Mouse (Mus musculus) embryonic facial prominence, embryonic 13.5 days (tissue): Measurements from ENCODE around the gene Enpp7. TPM values are rescaled to one million over a fixed set of nuclear protein-coding genes. Genes with fewer than 3 reads are reported as not detected.

Experiments used
- ATAC-seq: fragments of 200-750 bp; cut with Nextera tagmentation; 2 replicates; pipeline ENCODE4 v1.8.0; 2017; ENCODE audit warnings: low read depth; ENCODE audit not compliant: insufficient number of reproducible peaks, insufficient read depth, low FRiP score, low TSS enrichment
- H3K27ac ChIP-seq: fragments of 300-500 bp; sonication (generic); 2 replicates; pipeline ENCODE4 v1.5.1; 2015; ENCODE audit warnings: moderate library complexity, mild to moderate bottlenecking, inconsistent platforms
- H3K27me3 ChIP-seq: fragments of 300-500 bp; sonication (generic); 2 replicates; pipeline ENCODE4 v1.6.1; 2015; ENCODE audit warnings: mild to moderate bottlenecking, inconsistent platforms
- H3K36me3 ChIP-seq: fragments of 300-500 bp; sonication (generic); 2 replicates; pipeline ENCODE4 v1.6.1; 2015; ENCODE audit warnings: mild to moderate bottlenecking, inconsistent platforms
- H3K4me1 ChIP-seq: fragments of 300-500 bp; sonication (generic); 2 replicates; pipeline ENCODE4 v1.6.1; 2015; ENCODE audit warnings: inconsistent platforms
- H3K4me2 ChIP-seq: fragments of 300-500 bp; sonication (generic); 2 replicates; pipeline ENCODE4 v1.6.1; 2015; ENCODE audit warnings: moderate library complexity, mild to moderate bottlenecking, inconsistent platforms
- H3K4me3 ChIP-seq: fragments of 300-500 bp; sonication (generic); 2 replicates; pipeline ENCODE4 v1.5.1; 2015; ENCODE audit warnings: mild to moderate bottlenecking, inconsistent platforms
- H3K9ac ChIP-seq: fragments of 300-500 bp; sonication (generic); 2 replicates; pipeline ENCODE4 v1.6.1; 2015; ENCODE audit warnings: mild to moderate bottlenecking, inconsistent platforms
- H3K9me3 ChIP-seq: fragments of 300-500 bp; sonication (generic); 2 replicates; pipeline ENCODE4 v1.6.1; 2016; ENCODE audit warnings: inconsistent platforms
- WGBS: fragments of 180-500 bp; shearing (Covaris S2); methylation state at CpG from one replicate; pipeline ENCODE4 v1.1.7; 2015; ENCODE audit warnings: mixed read lengths; 5-methylcytosine and 5-hydroxymethylcytosine counted together
- polyA plus RNA-seq: library from polyadenylated mRNA; unstranded; fragments of >200 nt; fragmentation: Nextera tagmentation; extraction: Ambion mirVana; gene quantifications from 2 replicates; pipeline ENCODE4 v1.2.1, GENCODE M21; 2015

Gene Enpp7
- polyA plus RNA-seq: not detected in 2 replicates

DNA sequence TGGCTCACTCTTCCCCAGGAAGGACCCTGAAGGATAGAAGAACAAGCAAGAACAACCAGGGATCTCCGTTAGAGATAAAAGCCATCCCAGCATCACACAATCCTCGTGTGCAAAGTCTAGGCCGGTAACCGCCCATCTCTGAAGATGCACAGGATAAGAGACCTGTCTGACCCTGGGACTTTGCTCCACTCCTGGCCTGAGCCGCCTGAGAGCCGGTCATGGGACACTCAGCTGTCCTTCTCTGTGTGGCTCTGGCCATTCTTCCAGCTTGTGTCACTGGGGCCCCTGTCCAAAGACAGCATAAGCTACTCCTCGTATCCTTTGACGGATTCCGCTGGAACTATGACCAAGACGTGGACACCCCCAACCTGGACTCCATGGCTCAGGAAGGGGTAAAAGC lies at the start of gene Enpp7:
Enpp7 (plus strand) TSS at position 190 of the 400 bp plus-strand sequence.
- no peaks in the 10 kb centered on the region for H3K9me3 ChIP-seq
- 91% methylated on average over 10 of the region's 10 CpGs for WGBS

DNA sequence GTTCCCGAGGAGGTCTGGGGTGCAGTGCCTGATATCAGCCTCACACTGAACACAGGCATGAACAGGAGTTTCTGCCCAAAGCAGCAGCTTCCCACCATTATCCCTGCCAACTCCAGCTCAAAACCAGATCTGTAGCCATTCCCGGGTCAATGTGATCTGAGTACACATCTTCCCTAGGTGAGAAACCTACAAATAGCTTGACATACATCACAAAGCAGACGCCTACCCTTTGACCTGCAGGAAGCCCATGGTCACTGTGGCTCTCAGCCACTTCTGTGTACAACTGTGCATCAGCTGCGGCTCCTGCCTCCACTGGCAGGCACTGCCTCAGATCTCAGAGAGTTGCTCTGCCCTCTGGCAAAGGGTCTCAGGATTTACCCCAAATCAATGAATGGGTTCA lies 48.3 kb upstream of the Enpp7 start:
- H3K4me2 ChIP-seq: no peak overlapping the region
- peaks cover 10% of the 10 kb centered on the region; the same call in 1 of the 2 replicates for H3K27me3 ChIP-seq
- 78% methylated on average over 4 of the region's 4 CpGs for WGBS
- H3K36me3 ChIP-seq: no peaks in the 10 kb centered on the region
- H3K9me3 ChIP-seq: no peaks in the 10 kb centered on the region
- no peak overlapping the region for H3K27ac ChIP-seq
- H3K4me1 ChIP-seq: no peaks in the 10 kb centered on the region
- no peak overlapping the region for H3K4me3 ChIP-seq
- no peak overlapping the region for H3K9ac ChIP-seq
- ATAC-seq: no peak

More for the DNA sequence above, at the start of gene Enpp7:
- H3K9ac ChIP-seq: no peak within 1 kb of the TSS
- ATAC-seq: no peak
- 0 out of 2 replicates have a peak, but pooled peaks cover 8% of the 10 kb centered on the region for H3K4me1 ChIP-seq
- no peak within 1 kb of the TSS for H3K4me2 ChIP-seq
- H3K36me3 ChIP-seq: no peaks in the 10 kb centered on the region
- no peak within 1 kb of the TSS for H3K4me3 ChIP-seq
- H3K27ac ChIP-seq: no peak within 1 kb of the TSS
- H3K27me3 ChIP-seq: no peaks in the 10 kb centered on the region

DNA sequence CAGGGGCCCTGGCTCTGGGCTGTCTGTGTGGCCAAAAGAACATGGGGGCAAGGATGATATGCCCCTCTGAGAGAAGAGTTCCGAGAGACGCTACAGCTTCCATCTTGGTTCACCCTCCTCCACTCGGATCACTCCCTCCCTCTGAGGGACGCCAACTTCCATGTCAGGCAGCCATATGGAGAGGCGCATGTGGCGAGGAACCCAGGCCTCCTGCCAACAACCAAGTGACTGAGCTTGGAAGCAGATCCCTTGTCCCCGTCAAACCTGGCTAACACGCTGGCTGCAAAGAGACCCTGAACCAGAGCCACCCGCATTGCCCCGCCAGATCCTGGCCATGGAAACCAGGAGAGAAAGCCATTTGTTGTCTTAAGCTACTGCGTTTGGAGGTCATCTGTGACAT lies 47.4 kb upstream of the Enpp7 start:
- H3K9me3 ChIP-seq: no peaks in the 10 kb centered on the region
- no peak for ATAC-seq
- 76% methylated on average over 11 of the region's 11 CpGs for whole genome bisulfite sequencing

DNA sequence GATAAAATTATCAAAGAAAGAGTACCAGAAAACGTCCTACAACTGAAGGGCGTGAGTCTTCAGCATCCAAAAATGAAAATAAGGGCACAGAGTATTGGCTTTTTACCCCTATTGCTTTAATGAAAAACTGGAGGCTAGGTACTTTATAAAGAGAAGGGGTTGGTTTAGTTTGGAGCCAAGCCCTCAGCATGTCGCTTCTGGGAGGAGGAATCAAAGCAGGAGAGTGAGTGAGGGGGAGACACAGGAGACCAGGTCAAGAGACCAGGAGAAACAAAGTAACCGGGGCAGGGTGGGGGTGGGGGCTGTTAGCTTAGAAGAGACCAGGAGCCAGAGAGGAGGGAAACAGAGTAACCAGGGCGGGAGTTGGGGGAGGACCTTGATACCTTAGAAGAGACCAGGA lies 46.7 kb upstream of the Enpp7 start:
- no peaks in the 10 kb centered on the region for H3K9me3 ChIP-seq

More for the DNA sequence above, 47.4 kb upstream of the Enpp7 start:
- Histone ChIP-seq H3K9ac (no peak overlapping the region), H3K36me3 (no peaks in the 10 kb centered on the region), H3K4me1 (no peaks in the 10 kb centered on the region), H3K4me3 (no peak overlapping the region), H3K4me2 (no peak overlapping the region), H3K27me3 (peaks cover 10% of the 10 kb centered on the region; the same call in 1 of the 2 replicates), H3K27ac (no peak overlapping the region)

DNA sequence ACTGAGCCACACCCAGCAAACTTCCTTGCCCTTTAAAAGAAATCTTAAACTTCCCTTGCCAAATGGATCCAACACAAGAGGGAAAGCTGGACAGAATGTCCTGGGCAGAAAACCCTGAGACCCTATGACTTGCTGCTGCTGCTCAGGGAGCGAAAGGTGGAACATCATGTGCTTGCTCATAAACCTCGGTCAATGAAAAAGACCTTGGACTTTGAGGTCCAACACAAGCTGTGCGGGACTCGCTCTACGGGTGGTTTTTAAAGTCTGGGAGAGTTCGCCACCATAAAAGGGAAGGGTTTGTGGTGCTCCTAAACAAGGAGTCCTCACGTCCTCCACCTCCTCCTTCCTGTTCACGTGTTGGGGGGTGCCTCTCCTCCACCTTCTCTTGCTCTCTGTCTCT lies 42.1 kb upstream of the Enpp7 start:
- no peak overlapping the region for H3K4me2 ChIP-seq
- no peak overlapping the region for H3K4me3 ChIP-seq
- H3K27me3 ChIP-seq: peaks cover 8% of the 10 kb centered on the region; the same call in 1 of the 2 replicates
- H3K36me3 ChIP-seq: no peaks in the 10 kb centered on the region
- H3K4me1 ChIP-seq: no peaks in the 10 kb centered on the region
- 91% methylated on average over 8 of the region's 8 CpGs for WGBS
- no peaks in the 10 kb centered on the region for H3K9me3 ChIP-seq
- no peak overlapping the region for H3K9ac ChIP-seq
- H3K27ac ChIP-seq: no peak overlapping the region
- ATAC-seq: no peak

More for the DNA sequence above, 46.7 kb upstream of the Enpp7 start:
- Histone ChIP-seq H3K9ac (no peak overlapping the region), H3K27ac (no peak overlapping the region), H3K4me2 (no peak overlapping the region), H3K36me3 (no peaks in the 10 kb centered on the region), H3K27me3 (peaks cover 10% of the 10 kb centered on the region; the same call in 1 of the 2 replicates), H3K4me1 (no peaks in the 10 kb centered on the region), H3K4me3 (no peak overlapping the region)
- ATAC-seq: no peak
- WGBS: 42% methylated on average over 5 of the region's 5 CpGs

DNA sequence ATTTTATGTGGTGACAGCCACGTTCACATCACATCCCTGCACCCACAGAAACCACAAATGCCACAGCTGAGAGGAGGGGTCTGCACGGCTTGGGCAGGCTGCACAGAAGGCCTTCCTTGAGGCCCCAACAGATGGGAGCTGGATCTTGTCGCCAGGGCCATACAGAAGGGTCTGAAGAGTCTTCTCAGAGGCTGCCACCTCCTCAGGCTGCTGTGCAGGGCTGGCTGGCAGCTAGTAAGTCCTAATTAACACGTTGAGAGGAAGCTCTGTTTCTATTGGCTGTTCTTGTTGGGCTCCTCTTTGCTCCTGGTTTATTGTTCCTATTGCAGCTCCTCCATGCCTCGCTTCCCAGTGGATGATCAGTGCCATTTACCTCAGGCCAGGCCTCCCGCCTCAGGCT lies 33.0 kb upstream of the Enpp7 start:
- ATAC-seq: no peak
- Histone ChIP-seq H3K4me2 (no peak overlapping the region), H3K4me1 (peaks cover 28% of the 10 kb centered on the region), H3K9me3 (no peaks in the 10 kb centered on the region), H3K27ac (no peak overlapping the region), H3K4me3 (no peak overlapping the region), H3K36me3 (no peaks in the 10 kb centered on the region), H3K9ac (no peak overlapping the region), H3K27me3 (peaks cover 11% of the 10 kb centered on the region)
- WGBS: 38% methylated on average over 6 of the region's 6 CpGs

DNA sequence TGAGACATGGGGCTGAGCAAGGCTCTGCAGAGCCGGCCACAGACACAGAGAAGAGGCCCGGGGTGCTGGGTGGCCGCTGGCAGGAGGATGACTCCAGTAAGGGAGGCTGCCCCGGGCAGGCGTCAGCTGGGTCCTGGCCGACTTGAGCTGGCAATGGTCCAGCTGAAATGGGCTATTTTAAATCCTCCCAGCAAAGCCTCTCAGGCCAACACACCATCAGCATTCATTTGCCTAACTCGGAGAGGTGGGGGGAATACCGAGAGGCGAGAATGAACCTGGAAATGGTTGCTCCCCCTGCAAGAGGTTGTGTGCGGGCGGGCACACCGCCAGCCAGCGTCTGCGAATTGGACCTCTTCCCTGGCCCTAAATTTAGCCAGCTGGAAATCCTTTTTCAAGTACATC lies 30.9 kb upstream of the Enpp7 start:
- H3K9ac ChIP-seq: no peak overlapping the region
- WGBS: 55% methylated on average over 14 of the region's 14 CpGs
- H3K4me3 ChIP-seq: no peak overlapping the region
- H3K9me3 ChIP-seq: no peaks in the 10 kb centered on the region
- H3K27ac ChIP-seq: no peak overlapping the region; the same call in 1 of the 2 replicates
- H3K36me3 ChIP-seq: no peaks in the 10 kb centered on the region
- peaks cover 6% of the 10 kb centered on the region for H3K27me3 ChIP-seq
- ATAC-seq: no peak; the same call in 1 of the 2 replicates
- no peak overlapping the region for H3K4me2 ChIP-seq
- peaks cover 28% of the 10 kb centered on the region for H3K4me1 ChIP-seq

DNA sequence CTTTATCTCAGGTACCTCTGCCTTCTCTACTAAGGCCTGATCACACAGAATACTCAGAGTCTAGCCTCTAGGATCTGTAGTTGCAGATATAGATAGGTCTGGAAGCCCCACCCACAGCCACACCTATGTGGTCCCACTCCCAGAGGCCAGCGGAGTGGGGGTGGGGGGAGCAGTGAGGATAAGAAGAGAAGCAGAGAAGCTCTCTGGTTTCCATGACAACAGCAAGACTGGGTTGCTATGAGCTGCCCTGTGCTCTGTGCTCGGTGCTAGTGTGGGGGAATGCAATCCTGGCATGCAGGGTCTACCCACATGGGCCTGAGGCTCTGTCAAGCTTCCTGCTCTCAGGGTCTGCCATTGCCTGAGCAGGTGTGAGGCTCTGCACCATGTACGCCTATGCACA lies 27.3 kb upstream of the Enpp7 start:
- 54% methylated on average over 3 of the region's 3 CpGs for WGBS
- H3K4me1 ChIP-seq: peaks cover 21% of the 10 kb centered on the region
- no peak for ATAC-seq

DNA sequence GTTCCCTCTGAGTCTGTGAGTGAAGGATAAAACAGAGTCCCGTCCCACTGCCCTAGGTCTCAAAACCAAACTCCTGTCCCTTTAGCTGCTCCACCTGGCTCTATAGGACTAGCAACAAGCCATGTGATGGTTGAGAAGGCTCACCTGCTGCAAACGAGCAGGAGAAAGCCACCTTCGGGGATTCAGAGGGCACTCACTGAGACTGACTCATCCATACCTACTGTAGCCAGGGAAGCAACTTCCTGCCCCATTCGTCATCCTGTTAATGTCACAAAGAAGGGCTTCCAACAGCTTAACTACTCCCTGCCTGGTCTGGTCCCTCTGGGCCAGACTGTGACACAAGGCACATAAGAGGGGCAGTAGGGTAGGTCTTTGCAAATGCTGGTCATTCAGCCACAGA lies 25.5 kb upstream of the Enpp7 start:
- H3K9me3 ChIP-seq: no peaks in the 10 kb centered on the region
- H3K4me1 ChIP-seq: peaks cover 14% of the 10 kb centered on the region
- WGBS: 64% methylated on average over 4 of the region's 4 CpGs

More for the DNA sequence above, 27.3 kb upstream of the Enpp7 start:
- no peak overlapping the region for H3K4me3 ChIP-seq
- no peaks in the 10 kb centered on the region for H3K36me3 ChIP-seq
- H3K9me3 ChIP-seq: no peaks in the 10 kb centered on the region
- peaks cover 4% of the 10 kb centered on the region; the same call in 1 of the 2 replicates for H3K27me3 ChIP-seq
- no peak overlapping the region for H3K27ac ChIP-seq
- no peak overlapping the region for H3K9ac ChIP-seq
- H3K4me2 ChIP-seq: no peak overlapping the region

DNA sequence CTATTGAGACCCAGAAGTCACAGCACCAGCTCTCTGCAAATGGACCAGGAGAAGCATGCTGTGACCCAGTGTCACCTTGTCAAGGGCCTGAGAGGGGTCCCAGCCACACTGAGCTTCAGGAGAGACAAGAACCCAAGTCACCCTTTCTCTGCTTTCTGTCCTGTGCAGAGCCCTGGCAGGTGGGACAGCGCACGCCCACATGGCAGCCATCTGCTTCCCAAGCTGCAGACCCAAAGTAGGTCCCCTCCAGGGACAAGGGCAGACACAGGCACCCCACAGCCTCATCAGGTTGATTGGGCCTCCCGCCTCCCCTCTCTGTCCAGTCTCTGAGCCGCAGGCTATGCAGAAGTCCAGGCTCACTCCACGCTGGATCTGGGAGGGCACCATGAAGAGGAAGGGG lies 24.1 kb upstream of the Enpp7 start:
- no peak overlapping the region for H3K9ac ChIP-seq
- no peak overlapping the region for H3K4me2 ChIP-seq
- H3K4me1 ChIP-seq: peaks cover 9% of the 10 kb centered on the region
- 82% methylated on average over 5 of the region's 5 CpGs for WGBS
- no peaks in the 10 kb centered on the region for H3K9me3 ChIP-seq
- H3K36me3 ChIP-seq: no peaks in the 10 kb centered on the region
- H3K27me3 ChIP-seq: peaks cover 9% of the 10 kb centered on the region; the same call in 1 of the 2 replicates
- no peak overlapping the region for H3K27ac ChIP-seq
- H3K4me3 ChIP-seq: no peak overlapping the region
- no peak for ATAC-seq

More for the DNA sequence above, 25.5 kb upstream of the Enpp7 start:
- H3K27ac ChIP-seq: no peak overlapping the region
- H3K9ac ChIP-seq: no peak overlapping the region
- H3K36me3 ChIP-seq: no peaks in the 10 kb centered on the region
- ATAC-seq: no peak
- H3K4me2 ChIP-seq: no peak overlapping the region
- no peak overlapping the region for H3K4me3 ChIP-seq
- H3K27me3 ChIP-seq: peaks cover 9% of the 10 kb centered on the region; the same call in 1 of the 2 replicates

DNA sequence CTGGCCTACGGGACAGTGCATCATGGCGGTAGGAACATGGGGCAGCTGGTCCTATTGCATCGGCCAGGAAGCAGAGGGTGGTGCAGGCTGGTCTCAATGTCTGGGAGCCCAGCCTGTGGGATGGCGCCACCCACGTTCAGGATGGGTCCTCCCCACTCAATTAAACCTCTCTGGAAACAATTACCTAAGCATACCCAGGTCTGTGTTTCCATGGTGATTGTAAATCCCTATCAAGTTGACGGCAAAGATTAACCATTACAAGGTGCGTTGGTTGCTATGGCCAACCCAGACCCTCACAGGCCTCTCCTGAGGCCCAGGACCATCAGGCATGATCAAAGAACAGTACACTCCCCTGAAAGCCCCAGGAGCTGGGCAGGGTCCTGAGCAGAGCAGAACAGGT lies 22.9 kb upstream of the Enpp7 start:
- Histone ChIP-seq H3K27me3 (peaks cover 7% of the 10 kb centered on the region; the same call in 1 of the 2 replicates), H3K4me1 (peaks cover 9% of the 10 kb centered on the region), H3K9me3 (no peaks in the 10 kb centered on the region), H3K27ac (no peak overlapping the region), H3K4me3 (no peak overlapping the region), H3K36me3 (no peaks in the 10 kb centered on the region), H3K9ac (no peak overlapping the region), H3K4me2 (no peak overlapping the region)
- WGBS: 19% methylated on average over 7 of the region's 7 CpGs
- no peak; the same call in 1 of the 2 replicates for ATAC-seq

DNA sequence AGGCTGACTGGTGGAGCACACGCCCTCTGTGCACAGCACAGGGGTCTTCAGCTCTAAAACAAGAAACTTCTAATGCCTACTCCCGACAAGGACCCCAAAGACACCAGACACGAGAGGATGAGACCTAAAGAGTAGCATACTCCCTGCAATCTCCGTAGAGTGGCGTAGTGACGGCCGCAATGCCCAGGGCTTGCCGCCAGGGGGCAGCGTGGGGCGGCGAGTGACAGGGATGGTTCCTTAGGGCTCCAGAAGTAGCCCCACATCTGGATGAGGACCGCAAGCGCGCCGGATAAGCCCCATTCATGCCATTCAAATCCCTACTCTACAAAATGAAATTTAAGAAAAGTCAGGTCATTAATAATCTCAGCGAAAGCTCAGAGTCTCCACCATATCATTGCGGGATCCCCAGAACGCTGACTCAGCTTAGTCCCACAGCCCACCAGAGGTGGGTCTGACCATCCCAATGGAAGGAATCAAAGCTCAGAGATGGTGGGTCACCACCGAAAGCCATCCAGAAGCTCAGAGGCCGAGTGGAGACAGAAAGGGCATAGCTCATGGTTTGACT lies 16.4 kb upstream of the Enpp7 start:
- Histone ChIP-seq H3K36me3 (no peaks in the 10 kb centered on the region), H3K9me3 (no peaks in the 10 kb centered on the region), H3K4me1 (no peaks in the 10 kb centered on the region), H3K4me3 (no peak overlapping the region), H3K4me2 (no peak overlapping the region), H3K27me3 (peaks cover 41% of the 10 kb centered on the region), H3K27ac (no peak overlapping the region), H3K9ac (no peak overlapping the region)
- no peak for ATAC-seq
- 33% methylated on average over 20 of the region's 20 CpGs for WGBS
